Mouse (Mus musculus) liver, embryonic 13.5 days (tissue): ENCODE results near the gene Tcf15. TPM values are rescaled to one million over a fixed set of nuclear protein-coding genes. Genes with fewer than 3 reads are reported as not detected.

Experiments
- ATAC-seq: fragments of 200-750 bp; cut with Nextera tagmentation; 2 replicates; pipeline ENCODE4 v1.8.0; 2017; ENCODE audit warnings: low read depth, mild to moderate bottlenecking, moderate number of reproducible peaks, moderate library complexity
- DNase-seq: peaks from one replicate; pipeline ENCODE4 v3.0.0; 2022
- H3K27ac ChIP-seq: fragments of 300-500 bp; sonication (generic); 2 replicates; pipeline ENCODE4 v1.5.1; 2015; ENCODE audit warnings: moderate library complexity, mild to moderate bottlenecking, inconsistent platforms
- H3K27me3 ChIP-seq: fragments of 300-500 bp; sonication (generic); 2 replicates; pipeline ENCODE4 v1.6.1; 2015; ENCODE audit warnings: mild to moderate bottlenecking, inconsistent platforms
- H3K36me3 ChIP-seq: fragments of 300-500 bp; sonication (generic); 2 replicates; pipeline ENCODE4 v1.6.1; 2015; ENCODE audit warnings: mild to moderate bottlenecking, inconsistent platforms
- H3K4me1 ChIP-seq: fragments of 300-500 bp; sonication (generic); replicated peaks from 2 replicates; pipeline ENCODE4 v1.6.1; 2015; ENCODE audit warnings: inconsistent platforms
- H3K4me2 ChIP-seq: fragments of 300-500 bp; sonication (generic); 2 replicates; pipeline ENCODE4 v1.6.1; 2015; ENCODE audit warnings: inconsistent platforms, mild to moderate bottlenecking, moderate library complexity
- H3K4me3 ChIP-seq: fragments of 300-500 bp; sonication (generic); replicated peaks from 2 replicates; pipeline ENCODE4 v1.5.1; 2015; ENCODE audit warnings: mild to moderate bottlenecking, inconsistent platforms
- H3K9ac ChIP-seq: fragments of 300-500 bp; sonication (generic); 2 replicates; pipeline ENCODE4 v1.6.1; 2015; ENCODE audit warnings: mild to moderate bottlenecking, inconsistent platforms
- H3K9me3 ChIP-seq: fragments of 300-500 bp; sonication (generic); replicated peaks from 2 replicates; pipeline ENCODE4 v1.6.1; 2016; ENCODE audit warnings: inconsistent platforms
- WGBS: fragments of 180-500 bp; shearing (Covaris S2); methylation state at CpG from one replicate; pipeline ENCODE4 v1.1.7; 2015; ENCODE audit not compliant: insufficient replicate concordance; 5-methylcytosine and 5-hydroxymethylcytosine counted together
- polyA plus RNA-seq: library from polyadenylated mRNA; unstranded; fragments of >200 nt; fragmentation: Nextera tagmentation; extraction: Ambion mirVana; gene quantifications from 2 replicates; pipeline ENCODE4 v1.2.1, GENCODE M21; 2015

The Tcf15 gene
- polyA plus RNA-seq, 1 experiment from 2014 or later, result 0.33 TPM

- Histone ChIP-seq H3K4me2 (no peak overlapping the region), H3K4me3 (no peak overlapping the region), H3K9ac (no peak overlapping the region), H3K27ac (no peak overlapping the region), H3K36me3 (no peaks in the 10 kb centered on the region), H3K9me3 (no peaks in the 10 kb centered on the region), H3K27me3 (peaks cover 12% of the 10 kb centered on the region), H3K4me1 (no peaks in the 10 kb centered on the region)
- WGBS, result 68% methylated on average over 3 of the region's 3 CpGs
- no peak for DNase-seq
- no peak for ATAC-seq
These were observed 31.5 kb downstream of the Tcf15 start for GRCm38 (mm10) chr2:152174861-152175260.

GRCm38 (mm10) chr2:152176659-152177058, 33.3 kb downstream of the Tcf15 start:
- Histone ChIP-seq H3K36me3 (no peaks in the 10 kb centered on the region), H3K9me3 (no peaks in the 10 kb centered on the region), H3K4me2 (no peak overlapping the region), H3K27ac (no peak overlapping the region), H3K9ac (no peak overlapping the region), H3K27me3 (peaks cover 12% of the 10 kb centered on the region), H3K4me1 (no peaks in the 10 kb centered on the region), H3K4me3 (no peak overlapping the region)
- DNase-seq (no peak), ATAC-seq (no peak)
- 67% methylated on average over 6 of the region's 6 CpGs for WGBS

- H3K9ac ChIP-seq, result no peak overlapping the region
- no peak for DNase-seq
- no peak overlapping the region for H3K4me3 ChIP-seq
- no peaks in the 10 kb centered on the region for H3K9me3 ChIP-seq
- H3K27me3 ChIP-seq, result peaks cover 12% of the 10 kb centered on the region
- no peak for ATAC-seq
- 12% methylated on average over 24 of the region's 24 CpGs for WGBS
- H3K27ac ChIP-seq, result no peak overlapping the region
- H3K36me3 ChIP-seq, result no peaks in the 10 kb centered on the region
- peak overlapping the region; percentile 20; the same call in 1 of the 2 replicates for H3K4me2 ChIP-seq
- H3K4me1 ChIP-seq, result no peaks in the 10 kb centered on the region
These were observed 33.9 kb downstream of the Tcf15 start for GRCm38 (mm10) chr2:152177162-152177805.

DNA sequence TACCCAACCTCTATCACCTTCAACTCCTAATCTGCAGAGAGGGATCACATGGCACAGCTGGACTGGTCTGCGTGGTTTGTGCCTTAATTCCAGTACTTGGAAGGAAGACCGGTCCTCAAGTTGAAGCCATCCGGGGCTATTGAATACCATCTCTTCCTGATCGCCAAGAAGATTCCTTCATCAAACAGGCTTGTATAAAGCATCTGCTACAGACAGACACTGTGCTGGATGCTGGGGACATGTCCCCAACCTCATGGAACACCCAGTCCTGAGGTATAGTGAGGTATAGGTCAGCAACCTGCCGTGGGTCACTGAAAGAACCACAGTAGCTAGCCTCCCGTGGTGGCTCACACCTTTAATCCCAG, 34.4 kb downstream of the Tcf15 start:
- 61% methylated on average over 6 of the region's 6 CpGs for WGBS
- Histone ChIP-seq H3K9me3 (no peaks in the 10 kb centered on the region), H3K4me3 (no peak overlapping the region), H3K27ac (no peak overlapping the region), H3K36me3 (no peaks in the 10 kb centered on the region), H3K27me3 (peaks cover 12% of the 10 kb centered on the region), H3K9ac (no peak overlapping the region), H3K4me1 (no peaks in the 10 kb centered on the region), H3K4me2 (no peak overlapping the region)
- ATAC-seq (no peak), DNase-seq (no peak)

DNA sequence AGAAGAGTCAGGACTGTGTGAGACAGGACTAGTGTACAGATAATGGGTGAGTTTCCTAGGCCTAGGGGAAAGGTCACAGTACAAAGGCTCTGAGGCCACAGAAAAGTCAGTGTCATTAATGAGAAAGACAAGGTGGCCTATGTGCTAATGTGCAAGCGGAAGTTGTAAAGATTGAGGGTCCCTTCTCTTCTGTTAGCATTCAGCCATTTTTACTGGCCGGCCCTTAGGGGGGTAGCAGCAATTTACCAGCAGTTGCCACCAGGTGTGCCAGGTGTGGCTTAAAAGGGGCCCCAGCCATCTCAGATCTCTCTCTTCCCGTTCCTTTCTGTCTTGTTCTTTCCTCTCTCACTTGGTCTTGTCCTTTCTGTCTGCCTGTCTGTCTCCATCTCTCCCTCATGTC, 35.0 kb downstream of the Tcf15 start:
- no peaks in the 10 kb centered on the region for H3K4me1 ChIP-seq
- ATAC-seq (no peak), DNase-seq (no peak)
- H3K4me2 ChIP-seq, result no peak overlapping the region
- H3K4me3 ChIP-seq, result no peak overlapping the region
- H3K27ac ChIP-seq, result no peak overlapping the region
- peaks cover 12% of the 10 kb centered on the region for H3K27me3 ChIP-seq
- H3K36me3 ChIP-seq, result no peaks in the 10 kb centered on the region
- WGBS, result 76% methylated on average over 3 of the region's 3 CpGs
- H3K9me3 ChIP-seq, result no peaks in the 10 kb centered on the region
- no peak overlapping the region for H3K9ac ChIP-seq

- H3K9me3 ChIP-seq, result no peaks in the 10 kb centered on the region
- no peaks in the 10 kb centered on the region for H3K4me1 ChIP-seq
- no peak overlapping the region for H3K4me2 ChIP-seq
- no peaks in the 10 kb centered on the region for H3K36me3 ChIP-seq
- peaks cover 12% of the 10 kb centered on the region for H3K27me3 ChIP-seq
- no peak for ATAC-seq
- 59% methylated on average over 2 of the region's 2 CpGs for WGBS
- DNase-seq, result no peak
- H3K4me3 ChIP-seq, result no peak overlapping the region
- no peak overlapping the region for H3K9ac ChIP-seq
- no peak overlapping the region for H3K27ac ChIP-seq
These were observed 35.9 kb downstream of the Tcf15 start for GRCm38 (mm10) chr2:152179301-152179700.

DNA sequence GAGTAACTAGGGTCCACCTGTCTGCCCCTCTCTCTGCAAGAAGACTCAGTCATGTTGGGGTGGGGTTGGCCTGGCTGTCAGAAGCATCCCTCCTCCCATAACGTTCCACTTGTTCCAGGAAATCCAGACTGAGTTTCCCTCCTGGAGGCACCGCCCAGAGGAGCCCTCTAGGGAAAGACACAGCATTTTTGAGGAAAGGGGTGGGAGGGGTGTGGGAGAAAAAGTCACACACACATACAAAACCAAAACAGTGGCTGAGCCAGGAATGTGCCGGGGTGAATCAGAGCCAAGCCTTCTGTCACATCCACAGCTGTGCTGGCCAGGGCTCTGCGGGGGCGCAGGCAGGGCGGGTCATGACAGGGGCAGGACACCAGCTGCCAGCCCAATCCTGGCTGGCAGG, 37.0 kb downstream of the Tcf15 start:
- Histone ChIP-seq H3K27ac (no peak overlapping the region), H3K9ac (no peak overlapping the region)

GRCm38 (mm10) chr2:152187132-152187531, 43.8 kb downstream of the Tcf15 start:
- Histone ChIP-seq H3K27ac (no peak overlapping the region), H3K27me3 (no peaks in the 10 kb centered on the region), H3K4me3 (no peak overlapping the region), H3K4me2 (no peak overlapping the region), H3K36me3 (no peaks in the 10 kb centered on the region), H3K9me3 (no peaks in the 10 kb centered on the region), H3K9ac (no peak overlapping the region), H3K4me1 (no peaks in the 10 kb centered on the region)
- WGBS, result 51% methylated on average over 5 of the region's 5 CpGs
- DNase-seq, result no peak
- ATAC-seq, result no peak

More for the DNA sequence above, 37.0 kb downstream of the Tcf15 start:
- no peak overlapping the region for H3K4me3 ChIP-seq
- no peaks in the 10 kb centered on the region for H3K36me3 ChIP-seq
- WGBS, result 57% methylated on average over 6 of the region's 6 CpGs
- peaks cover 12% of the 10 kb centered on the region for H3K27me3 ChIP-seq
- H3K4me2 ChIP-seq, result no peak overlapping the region
- ATAC-seq (no peak), DNase-seq (no peak)
- H3K4me1 ChIP-seq, result no peaks in the 10 kb centered on the region
- H3K9me3 ChIP-seq, result no peaks in the 10 kb centered on the region

DNA sequence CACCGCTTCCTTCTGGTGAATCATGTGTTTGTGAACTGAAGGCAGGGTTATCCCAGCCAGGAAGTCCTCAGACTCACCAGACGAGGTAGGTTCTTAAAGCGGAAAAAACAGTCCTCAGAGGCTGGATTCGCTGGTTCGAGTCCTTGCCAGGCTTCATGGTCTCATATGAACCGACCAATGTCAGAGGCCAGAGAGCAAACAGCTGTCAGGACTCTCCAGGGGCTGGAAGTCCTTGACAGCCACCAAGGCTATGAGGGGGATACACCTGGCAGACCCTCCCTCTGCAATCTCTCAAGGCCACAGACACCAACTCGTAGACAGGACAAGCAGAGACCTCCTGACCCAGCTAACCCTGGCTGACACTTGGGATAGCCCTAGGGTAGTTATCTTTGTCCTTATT, 45.9 kb downstream of the Tcf15 start:
- Histone ChIP-seq H3K4me1 (peaks cover 17% of the 10 kb centered on the region), H3K9ac (no peak overlapping the region), H3K9me3 (no peaks in the 10 kb centered on the region), H3K27me3 (no peaks in the 10 kb centered on the region), H3K27ac (no peak overlapping the region), H3K4me3 (no peak overlapping the region), H3K4me2 (no peak overlapping the region), H3K36me3 (no peaks in the 10 kb centered on the region)
- 50% methylated on average over 7 of the region's 7 CpGs for WGBS
- DNase-seq (no peak), ATAC-seq (no peak)

GRCm38 (mm10) chr2:152189640-152190039, 46.3 kb downstream of the Tcf15 start:
- Histone ChIP-seq H3K4me1 (peaks cover 20% of the 10 kb centered on the region), H3K27me3 (no peaks in the 10 kb centered on the region), H3K36me3 (no peaks in the 10 kb centered on the region), H3K4me3 (no peak overlapping the region), H3K9ac (no peak overlapping the region), H3K4me2 (no peak overlapping the region), H3K27ac (no peak overlapping the region), H3K9me3 (no peaks in the 10 kb centered on the region)
- WGBS, result 46% methylated on average over 9 of the region's 9 CpGs
- DNase-seq (no peak), ATAC-seq (no peak)

DNA sequence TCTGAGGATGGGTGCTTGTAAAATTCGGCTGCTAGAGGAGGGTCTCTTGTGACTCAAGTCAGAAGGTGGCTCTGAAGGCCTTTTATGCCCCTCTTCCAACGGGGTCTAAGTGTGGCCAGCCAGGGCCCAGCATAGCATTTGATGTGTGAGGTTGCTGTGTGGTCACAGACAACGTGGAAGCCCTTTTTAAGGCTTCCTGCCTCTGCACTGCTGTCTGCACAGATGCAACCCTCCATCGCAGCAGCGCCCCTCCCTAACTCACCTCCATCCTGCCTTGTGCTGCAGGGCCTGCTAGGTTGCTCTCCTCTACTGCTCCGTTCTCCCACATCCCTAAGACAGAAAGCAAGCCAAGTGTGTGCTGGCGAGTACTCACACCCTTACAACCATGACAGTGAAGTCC, 46.8 kb downstream of the Tcf15 start:
- WGBS, result 53% methylated on average over 7 of the region's 7 CpGs
- Histone ChIP-seq H3K27ac (no peak overlapping the region), H3K4me3 (no peak overlapping the region), H3K9me3 (no peaks in the 10 kb centered on the region), H3K4me2 (no peak overlapping the region), H3K4me1 (peaks cover 24% of the 10 kb centered on the region), H3K36me3 (no peaks in the 10 kb centered on the region), H3K27me3 (no peaks in the 10 kb centered on the region), H3K9ac (no peak overlapping the region)
- ATAC-seq (no peak), DNase-seq (no peak)

DNA sequence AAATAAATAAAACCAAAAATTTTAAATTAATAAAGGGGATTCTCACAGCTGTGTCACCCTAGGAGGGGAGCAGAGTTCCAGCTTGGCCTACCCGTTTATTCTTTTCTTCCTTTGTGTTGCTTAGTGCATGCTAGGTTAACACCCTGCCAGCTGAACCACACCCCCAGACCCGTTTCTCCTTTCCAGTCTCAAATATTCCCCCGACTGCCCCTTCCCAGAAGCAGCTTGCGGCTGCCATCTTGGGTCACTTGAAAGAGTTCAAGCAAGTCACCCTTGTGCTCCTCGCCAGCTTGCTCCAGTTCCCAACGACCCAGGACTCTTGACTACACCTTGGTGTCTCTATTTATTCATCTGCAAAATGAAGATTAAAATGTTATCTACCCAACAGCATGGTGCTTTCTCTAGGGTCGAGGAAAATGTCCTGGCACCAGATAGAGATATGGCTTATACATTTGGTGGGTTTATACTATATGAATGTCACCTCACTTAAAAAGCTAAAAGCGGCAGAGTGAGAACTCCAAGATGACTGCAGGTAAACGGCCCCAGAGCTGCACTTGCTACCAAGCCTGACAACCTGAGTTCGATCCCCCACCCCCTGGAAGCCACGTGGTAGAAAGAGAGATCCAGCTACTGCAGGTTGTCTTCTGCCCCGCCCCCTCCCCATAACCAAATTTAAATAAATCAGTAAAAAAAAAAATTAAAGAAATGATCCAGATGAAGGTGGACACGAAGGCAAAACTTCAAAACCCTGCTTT, 49.4 kb downstream of the Tcf15 start:
- Histone ChIP-seq H3K4me1 (peaks cover 28% of the 10 kb centered on the region), H3K4me2 (no peak overlapping the region), H3K9me3 (no peaks in the 10 kb centered on the region), H3K27me3 (no peaks in the 10 kb centered on the region), H3K27ac (no peak overlapping the region), H3K36me3 (no peaks in the 10 kb centered on the region), H3K4me3 (no peak overlapping the region), H3K9ac (no peak overlapping the region)
- 49% methylated on average over 13 of the region's 13 CpGs for WGBS
- DNase-seq (no peak), ATAC-seq (peak; percentile 79)
